Mouse (Mus musculus) liver, adult 2 months (tissue): ENCODE measurements around the gene Sp2.

Experiments
- CTCF ChIP-seq: fragments of 200-500 bp; IDR thresholded peaks from 2 replicates; pipeline ENCODE4 v1.5.1; 2011; ENCODE audit warnings: low read depth, low read length, control low read depth
- POLR2A ChIP-seq: fragments of 200-500 bp; IDR thresholded peaks from 2 replicates; pipeline ENCODE4 v1.6.1; 2011; ENCODE audit warnings: low read length, control low read depth; ENCODE audit not compliant: insufficient read depth; ENCODE audit errors: extremely low read depth

DNA sequence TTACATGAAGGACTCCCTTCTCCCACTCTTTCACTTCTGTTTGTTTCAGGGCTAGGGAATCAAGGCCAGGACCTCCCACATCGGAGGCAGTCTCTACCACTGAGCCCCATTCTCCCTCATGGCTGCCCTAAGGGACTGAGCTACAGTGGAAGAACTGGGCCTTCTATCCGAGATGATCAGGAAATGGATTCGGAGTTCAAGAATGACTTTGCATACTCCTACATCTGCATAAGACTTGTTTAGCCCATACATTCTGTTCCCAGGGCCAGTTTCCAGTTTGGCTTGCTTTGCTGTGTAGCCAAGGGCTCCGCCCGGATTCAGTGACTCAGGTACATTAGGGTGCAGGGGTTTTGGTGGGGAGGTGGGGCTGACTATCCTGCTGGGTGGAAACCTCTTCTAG is 2.7 kb downstream of the Sp2 start:
- no peak for TF ChIP-seq CTCF
- TF ChIP-seq POLR2A = no peak
